Mouse (Mus musculus) heart, postnatal 10 days (tissue): ENCODE results near the gene Stat1. TPM values are rescaled to one million over a fixed set of nuclear protein-coding genes. Genes with fewer than 3 reads are reported as not detected.
A peak's percentile ranks its signal among the peaks of the same experiment; 100 is the strongest.

Experiments used
- DNase-seq, 2 experiments: peaks; one replicate each; pipeline ENCODE4 v3.0.0; 2021
- intact Hi-C: fragments of 180-260 bp; cut with DNase I; formaldehyde crosslinking; loops from one replicate; pipeline ENCODE4 v1.15.1; 2025
- total RNA-seq, 2 experiments: library from RNA; stranded (reverse); gene quantifications; 2 replicates each; pipeline ENCODE4 v1.2.3; 2021

The Stat1 gene
- total RNA-seq, 2 experiments from 2014 or later: 20.2 to 26.4 TPM

GRCm38 (mm10) chr1:52158040-52158439, 38.8 kb downstream of the Stat1 start:
- intact Hi-C loops: no loop called here
- DNase-seq: no peak

- intact Hi-C loops: no loop called here
- DNase-seq: no peak
Observed at GRCm38 (mm10) chr1:52158490-52159381, 39.5 kb downstream of the Stat1 start.

- no peak for DNase-seq
- intact Hi-C loops: no loop called here
Observed at GRCm38 (mm10) chr1:52161151-52161550, 41.9 kb downstream of the Stat1 start.

- intact Hi-C loops: no loop called here
- no peak for DNase-seq
Observed at GRCm38 (mm10) chr1:52163707-52164457, 44.6 kb downstream of the Stat1 start.

- intact Hi-C loops: no loop called here
- DNase-seq: peak; percentile 51 to 57
Observed at GRCm38 (mm10) chr1:52166652-52167220, 47.5 kb downstream of the Stat1 start.

- DNase-seq: peak in 1 of 2 experiments; percentile 46
- intact Hi-C loops: no loop called here
Observed at GRCm38 (mm10) chr1:52170057-52170456, 50.8 kb downstream of the Stat1 start.

GRCm38 (mm10) chr1:52170747-52171146, 51.5 kb downstream of the Stat1 start:
- intact Hi-C loops: no loop called here
- DNase-seq: no peak

- intact Hi-C loops: no loop called here
- no peak for DNase-seq
Observed at GRCm38 (mm10) chr1:52171271-52171670, 52.0 kb downstream of the Stat1 start.

- intact Hi-C loops: no loop called here
- no peak for DNase-seq
Observed at GRCm38 (mm10) chr1:52175321-52175720, 56.1 kb downstream of the Stat1 start.

- intact Hi-C loops: no loop called here
- DNase-seq: no peak
Observed at GRCm38 (mm10) chr1:52175983-52176382, 56.7 kb downstream of the Stat1 start.

GRCm38 (mm10) chr1:52176999-52177398, 57.8 kb downstream of the Stat1 start:
- intact Hi-C loops: no loop called here
- DNase-seq: no peak

GRCm38 (mm10) chr1:52179939-52180568, 60.8 kb downstream of the Stat1 start:
- intact Hi-C loops: no loop called here
- DNase-seq: no peak

GRCm38 (mm10) chr1:52181994-52182393, 62.8 kb downstream of the Stat1 start:
- no peak for DNase-seq
- intact Hi-C loops: no loop called here

GRCm38 (mm10) chr1:52182992-52183391, 63.8 kb downstream of the Stat1 start:
- no peak for DNase-seq
- intact Hi-C loops: no loop called here

Other genes starting within 250 kb of the Stat1 start
- 10 to 100 TPM; 62.5 to 74.8 TPM for gene Myo1b, start 203.4 kb upstream of the Stat1 start, total RNA-seq
- under 1 TPM; 0.12 to 0.24 TPM for gene Stat4, start 132.3 kb upstream of the Stat1 start, total RNA-seq
- gene Gls, start 113.8 kb downstream of the Stat1 start, total RNA-seq: 100 to 1,000 TPM in 1 of 2 experiments, 10 to 100 TPM in 1; 99.5 to 101 TPM